Mouse (Mus musculus) hindlimb bud, embryonic 11.5 days (tissue): ENCODE measurements around the gene Myo1c.

Experiments used
- DNase-seq: peaks from one replicate; pipeline ENCODE4 v3.0.0-alpha.2; 2012; ENCODE audit warnings: low read depth, low spot score; ENCODE audit errors: extremely low spot score

The Myo1c gene

DNA sequence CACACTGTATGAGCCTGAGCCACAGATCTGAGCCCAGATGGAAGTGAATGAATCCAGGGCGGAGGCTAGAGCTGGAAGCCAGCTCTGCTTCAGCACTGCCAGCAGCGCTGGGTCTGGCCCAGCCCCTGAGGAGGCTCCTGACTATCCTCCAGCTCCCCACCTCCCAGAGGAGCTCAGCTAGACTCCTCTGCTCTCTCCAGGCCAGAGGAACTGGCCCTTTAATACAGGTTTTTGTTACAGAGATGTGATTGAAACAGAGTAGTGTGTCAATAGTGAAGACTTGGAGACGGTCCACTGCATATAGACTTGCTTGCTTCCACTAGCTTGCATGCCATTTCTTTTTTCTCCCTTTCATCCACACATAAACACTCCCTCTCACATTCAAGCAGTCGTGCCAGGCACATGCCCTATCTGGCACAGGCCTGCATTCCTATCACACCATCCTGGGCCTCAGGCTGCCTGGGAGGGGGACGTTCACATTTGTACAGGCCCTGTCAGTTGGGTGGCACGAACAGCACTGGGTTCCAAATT lies 2.6 kb upstream of the Myo1c start:
- DNase-seq: no peak

DNA sequence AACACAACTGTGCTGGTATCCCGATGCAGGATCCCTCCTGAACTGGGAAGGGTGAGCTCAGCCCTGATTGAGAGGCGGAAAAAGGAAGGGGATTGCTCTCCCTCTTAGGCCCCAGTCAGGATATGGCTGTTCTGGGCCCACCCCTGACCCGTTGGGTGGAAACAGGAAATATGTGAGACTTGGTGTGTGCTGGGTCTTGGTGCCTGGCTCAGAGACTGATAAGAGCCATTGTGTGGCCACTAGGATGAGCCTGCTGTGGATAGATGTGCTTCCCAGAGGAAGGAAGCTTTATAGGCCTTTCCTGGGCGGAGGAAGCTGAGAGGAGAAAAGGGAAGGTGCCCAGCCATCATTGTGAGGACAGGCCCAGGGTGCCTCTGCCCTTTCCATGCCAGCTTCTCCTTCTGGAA lies 1.1 kb upstream of the Myo1c start:
- no peak for DNase-seq

DNA sequence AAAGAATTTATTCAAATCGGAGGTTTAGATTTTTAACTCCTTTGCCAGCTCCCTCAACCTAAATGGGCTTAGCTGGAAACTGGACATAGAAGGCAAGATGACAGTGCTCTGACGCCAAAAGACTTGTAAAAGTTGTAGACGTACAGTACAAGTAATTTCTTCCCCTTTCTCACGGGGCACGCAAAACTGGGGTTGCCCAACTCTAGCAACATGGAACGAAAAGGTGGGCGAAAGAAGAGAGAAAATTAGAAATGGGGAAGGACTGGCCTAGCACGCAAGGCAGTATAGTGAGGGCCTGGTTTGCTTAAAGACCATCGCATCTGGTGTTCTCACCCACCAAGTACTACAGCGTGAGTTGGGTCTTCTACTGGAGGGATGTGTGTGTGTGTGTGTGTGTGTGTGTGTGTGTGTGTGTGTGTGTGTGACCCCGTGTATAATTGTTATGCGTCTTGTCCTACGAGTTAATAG lies 688 bp downstream of the Myo1c start:
- no peak for DNase-seq

DNA sequence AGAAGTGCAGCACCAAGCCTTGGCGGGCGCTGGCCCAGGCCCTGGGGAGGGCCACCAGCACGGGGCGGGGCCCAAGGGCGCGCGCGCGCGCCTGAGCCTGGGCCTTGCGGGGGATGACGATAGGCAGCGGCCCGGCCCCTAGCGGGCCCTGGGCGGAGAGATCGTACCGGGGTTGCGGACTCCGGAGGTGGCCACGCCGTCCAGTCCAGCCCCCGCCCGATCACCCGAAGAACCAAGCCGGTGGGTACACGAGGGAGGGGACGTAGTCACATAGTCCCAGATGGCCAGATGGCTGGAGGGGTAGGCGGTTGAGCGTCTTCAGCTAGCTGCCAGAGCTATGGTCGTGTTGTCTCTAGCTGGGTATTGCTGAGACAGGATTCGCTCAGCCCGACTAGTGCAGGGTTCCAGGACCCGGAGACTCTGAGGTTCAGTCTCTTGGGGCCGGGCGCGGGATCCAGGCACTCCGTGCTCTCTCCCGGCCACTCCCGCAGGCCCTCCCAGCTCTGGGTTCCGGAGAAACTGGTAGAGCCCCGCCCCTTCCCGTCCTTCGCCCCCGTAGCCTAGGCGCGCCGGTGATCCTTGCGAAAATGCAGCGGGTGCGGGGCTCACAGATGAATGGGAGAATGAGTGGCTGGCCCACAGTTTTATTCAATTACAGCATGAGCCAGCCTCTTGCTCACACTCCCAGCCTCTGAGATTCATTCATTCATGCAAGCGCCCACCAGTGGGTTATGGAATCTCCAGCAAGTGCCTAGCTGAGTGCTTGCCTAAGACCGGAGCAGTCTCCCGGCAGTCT lies 1.3 kb downstream of the Myo1c start:
- DNase-seq: no peak

DNA sequence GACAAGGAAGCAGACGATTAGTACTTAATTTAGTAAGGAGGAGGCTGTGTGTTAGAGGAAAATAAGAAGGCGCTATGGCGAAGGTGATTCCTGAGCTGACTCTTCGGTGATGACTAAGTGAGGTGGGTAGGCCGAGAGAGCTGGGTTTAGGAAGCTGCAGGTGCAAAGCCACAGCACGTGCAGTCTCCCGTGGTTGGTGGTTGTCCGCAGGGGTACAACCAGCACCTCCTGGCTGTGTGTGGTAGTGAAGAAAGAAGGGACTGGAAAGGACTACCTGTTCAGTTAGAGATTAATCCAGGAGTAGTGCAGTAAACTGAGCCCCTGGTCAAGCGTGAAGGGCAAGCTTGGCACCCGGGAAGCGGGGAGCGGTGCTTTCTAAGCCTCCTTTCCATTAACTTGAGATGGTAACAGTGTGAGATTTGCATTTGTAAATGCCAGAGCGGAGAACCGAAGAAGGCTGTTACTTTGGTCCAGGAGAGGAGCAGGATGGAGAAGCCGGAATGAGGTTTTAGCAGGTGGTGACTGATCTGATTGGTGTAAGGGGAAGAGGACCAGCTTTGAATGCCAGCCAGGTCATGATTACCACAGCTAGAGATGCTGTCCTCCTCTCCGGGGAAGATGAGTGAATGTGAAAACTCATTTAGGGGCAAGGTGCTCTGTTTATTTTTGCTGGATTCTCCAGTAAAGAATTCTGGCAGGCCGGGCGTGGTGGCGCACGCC lies 2.1 kb downstream of the Myo1c start:
- DNase-seq: no peak

DNA sequence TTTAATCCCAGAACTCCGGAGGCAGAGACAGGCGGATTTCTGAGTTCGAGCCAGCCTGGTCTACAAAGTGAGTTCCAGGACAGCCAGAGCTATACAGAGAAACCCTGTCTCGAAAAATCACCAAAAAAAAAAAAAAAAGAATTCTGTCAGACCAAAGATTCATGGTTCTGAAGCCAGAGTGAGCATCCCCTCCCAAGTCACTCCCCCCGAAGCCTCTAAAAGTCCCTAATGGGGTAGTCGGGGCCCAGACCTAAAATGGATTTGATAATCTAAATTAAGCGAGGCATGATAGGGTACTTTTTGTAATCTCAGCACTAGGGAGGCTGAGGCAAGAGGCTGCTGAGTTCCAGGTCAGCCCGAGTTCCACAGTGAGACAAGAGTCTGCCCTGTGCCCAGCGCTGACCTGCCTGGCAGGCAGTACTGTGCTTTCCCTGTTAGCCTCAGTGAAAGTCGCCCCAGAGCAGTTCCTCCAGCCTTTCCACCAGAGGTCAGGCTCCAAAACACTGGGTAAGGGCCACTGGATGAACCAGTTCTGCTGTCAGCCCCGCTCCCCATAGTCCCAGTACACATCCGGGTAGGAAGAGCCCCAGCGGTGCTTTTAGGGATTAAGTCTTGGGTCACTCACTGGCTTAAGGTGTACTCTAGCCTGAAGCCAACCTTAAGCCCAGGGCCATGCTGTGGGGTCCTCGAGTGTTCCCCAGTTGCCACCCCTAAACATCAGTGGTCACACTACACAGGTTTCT lies 2.8 kb downstream of the Myo1c start:
- DNase-seq: no peak

DNA sequence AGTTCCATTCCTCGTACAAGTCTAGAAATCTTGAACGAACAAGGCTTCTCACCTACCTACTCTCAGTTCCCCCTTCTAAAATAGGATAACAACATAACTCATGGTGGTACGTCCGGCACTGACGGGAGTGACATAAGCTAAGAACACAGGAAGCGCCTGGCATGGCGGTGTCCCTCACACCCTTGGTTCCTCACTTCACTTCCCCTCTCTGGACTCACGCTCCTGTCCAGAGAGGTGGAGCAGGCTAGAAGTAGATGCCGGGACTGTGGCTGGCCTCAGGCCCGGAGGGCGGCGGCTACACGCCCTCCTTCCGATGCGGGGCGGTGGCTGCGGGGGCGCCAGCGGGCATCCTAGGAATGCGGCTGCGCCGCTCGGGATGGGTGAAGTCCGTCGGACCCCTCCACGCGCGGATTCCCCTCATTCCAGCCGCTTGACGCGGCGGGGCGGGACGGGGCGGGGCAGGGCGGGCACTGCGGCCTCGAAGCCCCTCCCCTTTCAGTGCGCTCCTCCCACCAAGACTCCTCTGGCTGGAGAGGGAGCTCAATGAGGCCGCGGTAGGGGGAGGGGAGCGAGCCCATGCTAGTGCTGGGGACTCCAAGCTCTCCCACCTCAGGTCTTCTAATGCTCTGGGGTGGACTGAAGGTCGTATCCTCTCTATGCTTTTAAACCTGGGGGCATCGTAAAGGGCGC lies 3.6 kb downstream of the Myo1c start:
- no peak for DNase-seq

DNA sequence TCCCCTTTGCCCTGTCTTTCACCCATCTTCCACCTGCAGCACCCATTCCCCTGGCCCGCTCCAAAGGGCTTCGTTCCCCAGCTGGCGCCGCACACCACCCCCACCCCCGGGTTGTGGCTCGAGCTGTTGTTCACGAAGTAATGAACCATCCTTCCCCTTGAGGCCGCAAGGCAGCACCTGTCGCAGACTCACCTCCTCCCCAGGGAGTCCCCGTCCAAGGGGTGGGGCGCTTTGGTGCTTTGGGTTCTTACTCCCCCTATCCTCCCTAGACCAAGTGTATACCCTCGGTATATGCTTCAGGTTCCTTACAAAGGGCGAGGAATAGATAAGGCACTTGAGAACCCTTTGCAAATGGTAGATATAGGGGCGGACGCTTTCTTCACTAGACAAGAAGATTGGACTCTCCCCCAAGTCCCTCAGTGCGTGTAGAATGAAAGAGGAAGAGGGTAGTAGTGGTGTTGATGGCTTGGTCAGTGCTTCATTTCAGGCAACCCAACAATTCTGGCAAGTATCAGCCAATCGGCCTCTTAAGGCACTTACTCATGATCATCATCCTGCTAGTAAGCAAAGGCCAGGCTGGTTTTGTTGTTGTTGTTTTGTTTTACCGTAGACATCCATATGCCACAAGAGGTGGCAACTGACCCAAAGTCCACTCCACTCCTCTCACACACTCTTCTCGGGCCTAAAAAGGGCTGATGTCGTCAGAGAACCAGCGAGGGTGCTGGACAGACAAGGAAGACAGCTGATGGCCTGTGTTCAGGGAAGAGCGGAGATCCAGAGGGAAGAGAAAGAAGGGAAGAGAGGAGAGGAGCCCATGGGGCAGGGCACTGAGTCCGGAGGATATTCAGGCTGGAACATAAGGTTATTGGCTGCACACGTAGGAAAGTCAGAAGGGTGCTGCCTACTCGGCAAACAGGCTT lies 4.4 kb downstream of the Myo1c start:
- no peak for DNase-seq

DNA sequence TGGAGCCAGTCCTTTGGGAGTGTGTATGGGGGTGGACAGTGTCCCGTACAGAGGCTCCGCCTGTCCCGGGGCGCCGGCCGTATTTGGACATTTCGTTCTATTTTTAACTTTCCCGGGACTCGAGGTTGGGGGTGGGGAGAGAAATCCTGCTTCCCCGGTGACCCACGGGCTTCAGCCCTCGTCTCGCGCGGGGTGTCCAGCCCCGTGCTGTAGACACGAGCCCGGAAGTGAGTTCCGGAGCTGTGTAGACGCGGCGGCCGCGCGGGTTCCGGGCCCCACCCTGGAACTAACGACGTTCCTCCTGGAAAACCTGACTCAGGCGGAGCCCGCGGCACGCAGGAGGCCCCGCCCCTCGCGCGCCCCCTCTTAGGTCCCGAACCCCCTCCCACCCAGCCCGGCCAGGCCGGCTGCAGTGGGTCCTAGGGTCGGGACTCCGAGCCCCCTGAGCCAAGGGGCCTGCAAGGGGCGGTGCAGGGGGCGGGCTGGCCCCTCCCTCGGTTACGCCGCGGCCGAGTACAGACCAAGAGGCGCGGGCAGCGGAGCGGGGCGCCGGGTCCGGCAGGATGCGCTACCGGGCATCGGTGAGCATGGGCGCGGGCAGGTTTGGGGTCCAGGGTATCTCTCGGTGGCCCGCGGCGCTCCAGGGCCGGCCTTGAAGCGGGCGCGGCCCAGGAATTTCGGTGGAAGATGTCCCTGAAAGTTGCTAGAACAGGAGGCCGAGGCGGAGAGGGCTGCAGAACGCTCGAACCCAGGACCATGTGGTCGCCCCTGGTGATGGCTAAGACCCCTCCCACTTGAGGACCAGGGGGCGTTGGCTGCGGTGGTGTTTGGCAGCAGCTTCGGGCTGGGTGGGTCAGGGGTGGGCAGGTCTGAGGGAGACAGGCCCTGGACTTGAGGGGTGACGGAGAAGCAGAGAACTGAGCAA lies 5.6 kb downstream of the Myo1c start:
- DNase-seq: no peak

DNA sequence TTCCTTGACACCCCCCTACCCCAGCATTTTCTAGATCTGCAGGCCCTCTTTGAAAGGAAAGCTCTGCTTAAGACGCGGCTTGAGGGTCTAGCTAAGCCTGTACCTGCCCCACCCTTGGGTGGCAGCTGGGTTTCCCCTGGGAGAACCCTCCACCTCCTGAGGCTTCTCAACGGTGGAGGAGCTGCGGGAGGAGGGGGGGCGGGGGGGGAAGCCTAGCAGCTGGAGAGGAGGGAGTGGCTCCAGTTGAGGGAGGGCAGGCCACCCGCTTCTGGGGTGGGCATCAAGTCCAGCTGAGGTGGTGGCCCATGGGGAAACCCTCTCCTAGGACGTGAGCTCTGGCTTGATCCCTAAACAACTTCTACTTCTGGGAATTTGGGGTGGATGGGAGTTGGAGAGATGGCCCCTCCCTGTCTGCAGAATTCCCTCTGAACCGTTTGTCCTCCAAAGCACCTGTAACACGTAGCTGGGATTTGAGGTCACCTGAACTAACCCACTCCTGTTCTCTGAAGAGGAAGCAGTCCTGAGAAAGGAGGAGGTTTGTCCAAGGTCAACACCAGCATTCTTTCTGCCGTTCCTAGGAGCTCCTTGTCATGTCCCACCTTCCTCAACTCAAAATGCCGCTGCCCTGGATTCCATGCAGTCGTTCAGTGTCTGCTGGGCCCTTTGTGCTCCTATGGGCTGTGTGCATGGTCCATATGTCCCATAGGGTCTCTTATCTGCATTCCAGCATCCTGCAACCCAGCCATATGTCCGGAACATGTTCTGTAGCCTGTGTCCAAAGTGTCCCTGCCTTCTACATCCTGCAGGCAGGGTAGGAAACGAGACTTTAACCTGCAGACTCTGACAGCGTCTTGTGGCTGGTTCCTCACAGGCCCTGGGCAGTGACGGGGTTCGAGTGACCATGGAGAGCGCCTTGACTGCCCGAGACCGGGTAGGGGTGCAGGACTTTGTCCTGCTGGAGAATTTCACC lies 6.6 kb downstream of the Myo1c start:
- no peak for DNase-seq

DNA sequence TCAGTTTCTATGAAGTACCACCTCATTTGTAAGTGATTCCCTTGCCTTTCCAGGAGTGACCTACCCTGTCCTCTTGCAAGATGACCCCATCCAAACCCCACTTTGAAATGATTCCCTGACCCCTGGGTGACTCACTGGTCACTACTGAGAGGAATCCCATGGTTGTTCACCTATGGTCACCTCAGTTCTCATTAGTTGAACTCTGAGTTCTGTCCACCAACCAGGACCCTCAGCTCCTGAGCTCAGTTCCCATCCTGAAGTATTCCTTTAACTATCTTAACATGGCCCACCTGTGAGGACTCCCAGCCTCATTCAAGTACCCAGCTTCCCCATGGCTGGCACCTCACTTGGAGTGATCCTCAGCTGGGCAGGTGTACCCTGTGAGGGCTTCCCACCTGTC lies 7.5 kb downstream of the Myo1c start:
- no peak for DNase-seq

DNA sequence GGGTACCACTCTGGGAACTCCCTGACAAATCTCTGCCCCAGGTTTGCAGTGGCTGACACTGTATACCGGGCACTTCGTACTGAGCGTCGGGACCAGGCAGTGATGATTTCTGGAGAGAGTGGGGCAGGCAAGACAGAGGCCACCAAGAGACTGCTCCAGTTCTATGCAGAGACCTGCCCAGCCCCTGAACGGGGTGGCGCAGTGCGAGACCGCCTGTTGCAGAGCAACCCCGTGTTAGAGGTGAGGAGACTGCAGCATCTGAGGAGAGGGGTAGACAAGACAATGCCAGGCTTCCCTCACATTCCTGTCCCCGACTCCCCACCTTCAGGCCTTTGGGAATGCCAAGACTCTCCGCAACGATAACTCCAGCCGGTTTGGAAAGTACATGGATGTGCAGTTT lies 8.0 kb downstream of the Myo1c start:
- DNase-seq: no peak

DNA sequence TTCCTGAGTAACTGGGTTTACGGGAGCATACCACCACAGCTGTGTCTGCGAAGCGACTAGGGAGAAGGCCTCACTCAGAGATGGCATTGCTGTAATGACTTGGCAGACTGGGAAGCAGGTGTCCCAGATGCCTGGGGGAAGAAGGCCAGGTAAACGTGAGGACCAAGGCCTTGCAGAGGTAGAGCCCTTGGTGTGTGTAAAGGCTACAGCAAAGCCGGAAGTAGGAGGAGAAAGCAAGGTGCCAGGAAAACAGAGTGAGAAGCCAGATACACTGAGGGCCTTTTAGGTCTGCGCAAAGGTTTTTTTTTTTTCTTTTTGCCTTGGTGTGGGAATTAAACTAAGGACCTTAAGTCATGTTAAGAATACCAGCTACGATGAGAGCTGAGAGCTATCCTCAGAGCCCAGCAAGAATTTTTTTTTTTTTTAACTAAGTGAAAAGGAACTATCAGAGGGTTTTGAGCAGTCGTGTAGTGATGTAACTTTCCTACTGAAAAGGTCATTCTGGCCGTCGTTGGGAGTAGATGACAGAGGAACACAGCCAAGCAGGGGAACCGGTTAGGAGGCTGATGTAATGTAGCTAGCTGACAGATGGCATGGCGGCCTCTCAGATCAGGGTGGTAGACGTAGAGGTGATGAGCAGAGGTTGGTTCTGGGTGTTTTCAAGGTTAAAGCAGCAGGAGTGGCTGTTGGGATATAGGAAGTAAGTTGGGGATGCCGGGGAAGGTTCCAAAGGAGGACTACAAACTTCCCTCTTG lies 8.9 kb downstream of the Myo1c start:
- no peak for DNase-seq

DNA sequence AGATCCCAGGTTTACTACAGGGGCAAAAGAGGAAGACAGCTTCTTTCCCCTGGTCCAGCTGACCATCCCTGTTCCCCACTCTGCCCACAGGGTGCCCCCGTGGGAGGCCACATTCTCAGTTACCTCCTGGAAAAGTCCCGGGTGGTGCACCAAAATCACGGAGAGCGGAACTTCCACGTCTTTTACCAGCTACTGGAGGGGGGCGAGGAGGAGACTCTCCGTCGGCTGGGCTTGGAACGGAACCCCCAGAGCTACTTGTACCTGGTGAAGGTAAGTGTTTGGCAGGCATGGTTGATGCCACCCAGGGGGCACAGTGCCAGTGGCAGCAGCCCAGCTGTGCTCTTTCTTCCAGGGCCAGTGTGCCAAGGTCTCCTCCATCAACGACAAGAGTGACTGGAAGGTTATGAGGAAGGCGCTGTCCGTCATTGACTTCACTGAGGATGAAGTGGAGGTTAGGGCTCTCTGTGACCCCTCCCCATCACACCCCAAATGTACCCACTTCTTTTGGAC lies 9.8 kb downstream of the Myo1c start:
- no peak for DNase-seq

DNA sequence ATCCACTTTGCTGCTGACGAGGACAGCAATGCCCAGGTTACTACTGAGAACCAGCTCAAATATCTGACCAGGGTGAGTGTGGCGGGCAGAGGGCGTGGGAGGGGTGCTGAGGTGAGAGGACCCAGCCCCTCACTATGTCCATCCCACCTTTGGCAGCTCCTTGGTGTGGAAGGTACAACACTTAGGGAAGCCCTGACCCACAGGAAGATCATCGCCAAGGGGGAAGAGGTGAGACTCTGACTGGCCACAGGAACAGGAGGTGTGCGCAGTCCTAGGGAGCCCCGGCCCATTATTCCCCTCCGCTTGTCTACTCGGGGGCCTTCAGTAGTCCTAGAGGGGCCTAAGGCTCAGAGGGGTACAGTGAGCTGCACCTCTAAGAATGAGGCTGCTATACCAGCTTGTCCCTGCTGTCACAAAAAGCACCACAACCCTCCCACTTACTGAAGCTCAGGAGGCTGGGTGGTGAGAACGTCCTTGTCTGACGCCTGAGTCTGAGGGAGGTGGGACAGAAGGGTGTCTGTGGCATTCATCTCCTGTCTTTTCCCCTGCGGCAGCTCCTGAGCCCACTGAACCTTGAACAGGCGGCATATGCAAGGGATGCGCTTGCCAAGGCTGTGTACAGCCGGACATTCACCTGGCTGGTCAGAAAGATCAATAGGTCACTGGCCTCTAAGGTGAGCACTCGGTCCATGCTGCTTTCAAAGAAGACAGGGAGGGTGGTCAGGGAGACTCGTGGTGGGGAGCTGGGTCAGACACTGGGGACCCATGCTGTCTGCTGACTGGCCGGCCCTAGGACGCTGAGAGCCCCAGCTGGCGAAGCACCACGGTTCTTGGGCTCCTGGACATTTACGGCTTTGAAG lies 10.9 kb downstream of the Myo1c start:
- DNase-seq: no peak

DNA sequence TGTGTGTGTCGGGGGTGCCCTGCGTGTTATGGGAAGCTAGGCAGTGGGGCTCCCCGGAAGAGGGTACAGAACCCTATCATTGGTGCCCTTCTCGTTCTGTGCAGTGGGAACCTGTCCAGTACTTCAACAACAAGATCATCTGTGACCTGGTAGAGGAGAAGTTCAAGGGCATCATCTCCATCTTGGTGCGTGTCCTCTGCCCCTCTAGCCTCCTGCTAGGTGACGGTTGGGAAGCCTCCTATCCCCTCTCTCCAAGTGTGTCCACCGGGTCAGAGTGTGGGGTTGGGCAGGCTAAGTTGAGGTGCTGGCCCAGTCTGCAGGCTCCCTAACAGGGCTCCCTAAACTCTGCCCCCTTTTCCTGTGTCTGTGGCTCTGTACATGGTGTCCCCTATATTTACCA lies 11.8 kb downstream of the Myo1c start:
- no peak for DNase-seq
